Mouse (Mus musculus): Measurements from ENCODE around the gene Olfr403.

DNA sequence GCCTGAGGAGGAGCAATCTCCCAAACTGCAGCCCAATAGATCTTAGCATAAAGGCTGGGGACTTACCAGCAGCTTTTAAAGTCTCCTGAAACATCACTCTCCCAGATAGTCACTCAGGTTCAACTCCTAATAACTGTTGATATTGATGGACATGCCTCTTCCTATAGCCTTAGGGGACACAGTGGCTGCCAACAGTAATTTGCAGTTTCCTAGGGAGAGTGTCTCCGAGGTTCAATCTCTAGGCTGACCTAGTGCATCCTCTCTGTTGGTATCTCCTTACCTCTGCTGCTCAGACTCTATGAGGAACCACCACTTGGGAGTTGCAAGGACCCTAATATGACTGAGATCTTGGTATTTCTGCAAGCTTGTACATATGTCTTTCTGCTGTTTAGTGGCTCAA is 25.2 kb downstream of the Olfr403 start, which contains the start of gene Olfr43:
- TF ChIP-seq CTCF (IDR thresholded peaks at IDR 0.05; ENCODE audit: low read depth), result no peak
- no peak for TF ChIP-seq EP300 (IDR thresholded peaks at IDR 0.05; ENCODE audit: low read depth)

All from liver, embryonic 14.5 days (tissue).